Mouse (Mus musculus): ENCODE data around the gene Tmem200c. TPM values are rescaled to one million over a fixed set of nuclear protein-coding genes. Genes with fewer than 3 reads are reported as not detected.

Gene Tmem200c
- total RNA-seq, 2 experiments from 2014 or later: 0.53 to 0.66 TPM

Other genes starting within 250 kb of the Tmem200c start
- 10 to 100 TPM in 1 of 2 experiments, 1 to 10 TPM in 1; 9.6 to 11.9 TPM for gene Epb41l3, start 249.1 kb downstream of the Tmem200c start, total RNA-seq (2021)

All from adrenal gland, postnatal 36 days (tissue).